Mouse (Mus musculus): Measurements from ENCODE around the gene Ocln. TPM values are rescaled to one million over a fixed set of nuclear protein-coding genes. Genes with fewer than 3 reads are reported as not detected.
A peak's percentile ranks its signal among the peaks of the same experiment; 100 is the strongest.

Ocln gene
- polyA plus RNA-seq, 1 experiment from 2014 or later: 10.0 TPM

GRCm38 (mm10) chr13:100544220-100544662 lies 8.3 kb downstream of the Ocln start:
- peaks cover 9% of the 10 kb centered on the region; the same call in 1 of the 2 replicates for H3K27me3 ChIP-seq
- H3K9me3 ChIP-seq (replicated peaks): no peaks in the 10 kb centered on the region
- peak overlapping the region; percentile 80 for H3K27ac ChIP-seq (replicated peaks)
- H3K4me2 ChIP-seq: no peak overlapping the region; the same call in 1 of the 2 replicates
- peaks cover 5% of the 10 kb centered on the region; the same call in 1 of the 2 replicates for H3K4me1 ChIP-seq (replicated peaks)
- H3K9ac ChIP-seq: no peak overlapping the region
- H3K4me3 ChIP-seq (replicated peaks): no peak overlapping the region
- H3K36me3 ChIP-seq (replicated peaks): no peaks in the 10 kb centered on the region
- ATAC-seq (ENCODE audit: insufficient read depth): peak; percentile 77
- WGBS (ENCODE audit: insufficient replicate concordance): 27% methylated on average over 4 of the region's 4 CpGs

- 51% methylated on average over 10 of the region's 10 CpGs for WGBS (ENCODE audit: insufficient replicate concordance)
- Histone ChIP-seq H3K4me2 (peak overlapping the region; percentile 13; the same call in 1 of the 2 replicates), H3K4me3 (replicated peaks) (no peak overlapping the region), H3K9ac (no peak overlapping the region), H3K27me3 (no peaks in the 10 kb centered on the region), H3K36me3 (replicated peaks) (no peaks in the 10 kb centered on the region), H3K27ac (replicated peaks) (peak overlapping the region; percentile 72), H3K4me1 (replicated peaks) (peaks cover 5% of the 10 kb centered on the region; the same call in 1 of the 2 replicates), H3K9me3 (replicated peaks) (no peaks in the 10 kb centered on the region)
- peak; percentile 48 for ATAC-seq (ENCODE audit: insufficient read depth)
Measured at GRCm38 (mm10) chr13:100543011-100543767, 9.3 kb downstream of the Ocln start.

- WGBS (ENCODE audit: insufficient replicate concordance): 60% methylated on average over 3 of the region's 3 CpGs
- no peak overlapping the region for H3K4me2 ChIP-seq
- no peak overlapping the region for H3K27ac ChIP-seq (replicated peaks)
- H3K9ac ChIP-seq: no peak overlapping the region
- no peak for ATAC-seq (ENCODE audit: insufficient read depth)
- H3K4me3 ChIP-seq (replicated peaks): no peak overlapping the region
- H3K27me3 ChIP-seq: no peaks in the 10 kb centered on the region
- H3K4me1 ChIP-seq (replicated peaks): no peaks in the 10 kb centered on the region
- no peaks in the 10 kb centered on the region for H3K36me3 ChIP-seq (replicated peaks)
- no peaks in the 10 kb centered on the region for H3K9me3 ChIP-seq (replicated peaks)
Measured at GRCm38 (mm10) chr13:100536149-100536548, 16.4 kb downstream of the Ocln start.

GRCm38 (mm10) chr13:100532788-100533365 lies 19.6 kb downstream of the Ocln start:
- H3K4me1 ChIP-seq (replicated peaks): no peaks in the 10 kb centered on the region
- no peaks in the 10 kb centered on the region for H3K27me3 ChIP-seq
- 38% methylated on average over 6 of the region's 6 CpGs for WGBS (ENCODE audit: insufficient replicate concordance)
- H3K27ac ChIP-seq (replicated peaks): peak overlapping the region; percentile 55
- no peak overlapping the region for H3K9ac ChIP-seq
- 0 out of 2 replicates have a peak, but pooled peaks cover 5% of the 10 kb centered on the region for H3K36me3 ChIP-seq (replicated peaks)
- no peaks in the 10 kb centered on the region for H3K9me3 ChIP-seq (replicated peaks)
- no peak overlapping the region for H3K4me2 ChIP-seq
- H3K4me3 ChIP-seq (replicated peaks): no peak overlapping the region
- ATAC-seq (ENCODE audit: insufficient read depth): peak; percentile 84

- Histone ChIP-seq H3K9me3 (replicated peaks) (no peaks in the 10 kb centered on the region), H3K4me2 (peak overlapping the region; percentile 33), H3K4me3 (replicated peaks) (no peak overlapping the region), H3K27me3 (no peaks in the 10 kb centered on the region), H3K9ac (no peak overlapping the region), H3K27ac (replicated peaks) (peak overlapping the region; percentile 53; the same call in 1 of the 2 replicates), H3K36me3 (replicated peaks) (0 out of 2 replicates have a peak, but pooled peaks cover 5% of the 10 kb centered on the region), H3K4me1 (replicated peaks) (peaks cover 16% of the 10 kb centered on the region)
- WGBS (ENCODE audit: insufficient replicate concordance): 50% methylated on average over 6 of the region's 6 CpGs
- ATAC-seq (ENCODE audit: insufficient read depth): no peak
Measured at GRCm38 (mm10) chr13:100526649-100527038, 25.9 kb downstream of the Ocln start.

- Histone ChIP-seq H3K27me3 (no peaks in the 10 kb centered on the region), H3K4me1 (replicated peaks) (peaks cover 16% of the 10 kb centered on the region), H3K9ac (no peak overlapping the region), H3K9me3 (replicated peaks) (no peaks in the 10 kb centered on the region), H3K4me3 (replicated peaks) (no peak overlapping the region), H3K36me3 (replicated peaks) (0 out of 2 replicates have a peak, but pooled peaks cover 5% of the 10 kb centered on the region), H3K27ac (replicated peaks) (peak overlapping the region; percentile 53; the same call in 1 of the 2 replicates), H3K4me2 (peak overlapping the region; percentile 33; the same call in 1 of the 2 replicates)
- ATAC-seq (ENCODE audit: insufficient read depth): peak; percentile 37; the same call in 1 of the 2 replicates
- 58% methylated on average over 6 of the region's 6 CpGs for WGBS (ENCODE audit: insufficient replicate concordance)
Measured at GRCm38 (mm10) chr13:100525935-100526648, 26.4 kb downstream of the Ocln start.

- Histone ChIP-seq H3K36me3 (replicated peaks) (0 out of 2 replicates have a peak, but pooled peaks cover 4% of the 10 kb centered on the region), H3K27ac (replicated peaks) (no peak overlapping the region), H3K9me3 (replicated peaks) (no peaks in the 10 kb centered on the region), H3K4me1 (replicated peaks) (peaks cover 16% of the 10 kb centered on the region), H3K4me3 (replicated peaks) (no peak overlapping the region), H3K4me2 (no peak overlapping the region), H3K27me3 (no peaks in the 10 kb centered on the region), H3K9ac (no peak overlapping the region)
- WGBS (ENCODE audit: insufficient replicate concordance): 68% methylated on average over 6 of the region's 6 CpGs
- no peak for ATAC-seq (ENCODE audit: insufficient read depth)
Measured at GRCm38 (mm10) chr13:100524896-100525295, 27.6 kb downstream of the Ocln start.

GRCm38 (mm10) chr13:100523698-100524097 lies 28.8 kb downstream of the Ocln start:
- 62% methylated on average over 2 of the region's 2 CpGs for WGBS (ENCODE audit: insufficient replicate concordance)
- Histone ChIP-seq H3K9me3 (replicated peaks) (no peaks in the 10 kb centered on the region), H3K4me1 (replicated peaks) (peaks cover 16% of the 10 kb centered on the region), H3K4me2 (no peak overlapping the region), H3K36me3 (replicated peaks) (no peaks in the 10 kb centered on the region), H3K4me3 (replicated peaks) (no peak overlapping the region), H3K27me3 (no peaks in the 10 kb centered on the region), H3K27ac (replicated peaks) (no peak overlapping the region), H3K9ac (no peak overlapping the region)
- ATAC-seq (ENCODE audit: insufficient read depth): no peak

- no peak overlapping the region for H3K27ac ChIP-seq (replicated peaks)
- no peak overlapping the region for H3K9ac ChIP-seq
- no peaks in the 10 kb centered on the region for H3K9me3 ChIP-seq (replicated peaks)
- H3K27me3 ChIP-seq: no peaks in the 10 kb centered on the region
- H3K4me2 ChIP-seq: no peak overlapping the region
- peaks cover 26% of the 10 kb centered on the region for H3K4me1 ChIP-seq (replicated peaks)
- no peak for ATAC-seq (ENCODE audit: insufficient read depth)
- WGBS (ENCODE audit: insufficient replicate concordance): 65% methylated on average over 9 of the region's 9 CpGs
- no peaks in the 10 kb centered on the region for H3K36me3 ChIP-seq (replicated peaks)
- H3K4me3 ChIP-seq (replicated peaks): no peak overlapping the region
Measured at GRCm38 (mm10) chr13:100521724-100522591, 30.6 kb downstream of the Ocln start.

GRCm38 (mm10) chr13:100519162-100519561 lies 33.4 kb downstream of the Ocln start:
- no peaks in the 10 kb centered on the region for H3K36me3 ChIP-seq (replicated peaks)
- H3K4me2 ChIP-seq: no peak overlapping the region
- 63% methylated on average over 2 of the region's 2 CpGs for WGBS (ENCODE audit: insufficient replicate concordance)
- H3K27me3 ChIP-seq: no peaks in the 10 kb centered on the region
- no peak overlapping the region for H3K9ac ChIP-seq
- no peak overlapping the region for H3K27ac ChIP-seq (replicated peaks)
- ATAC-seq (ENCODE audit: insufficient read depth): no peak
- no peaks in the 10 kb centered on the region for H3K9me3 ChIP-seq (replicated peaks)
- peaks cover 25% of the 10 kb centered on the region for H3K4me1 ChIP-seq (replicated peaks)
- no peak overlapping the region for H3K4me3 ChIP-seq (replicated peaks)

All from liver, embryonic 15.5 days (tissue).